Mouse (Mus musculus) cerebellum, postnatal 10 days (tissue): ENCODE results near the gene Map1s.

Experiments used
- DNase-seq, 2 experiments: peaks; one replicate each; pipeline ENCODE4 v3.0.0; 2021; ENCODE audit warnings: mixed read lengths in 2 of 2

Map1s gene

GRCm38 (mm10) chr8:70879500-70879899, 26.2 kb upstream of the Map1s start:
- DNase-seq, result peak; percentile 67 to 69

- peak; percentile 92 to 95 for DNase-seq
These were observed 25.6 kb upstream of the Map1s start for GRCm38 (mm10) chr8:70880126-70880525.

GRCm38 (mm10) chr8:70880546-70880945, 25.2 kb upstream of the Map1s start:
- DNase-seq, result peak; percentile 42 to 46

- DNase-seq, result peak; percentile 67 to 77
These were observed 21.5 kb upstream of the Map1s start for GRCm38 (mm10) chr8:70884186-70884585.

GRCm38 (mm10) chr8:70884683-70885082, 21.0 kb upstream of the Map1s start:
- peak in 1 of 2 experiments; percentile 11 for DNase-seq

- DNase-seq, result peak in 1 of 2 experiments; percentile 6
These were observed 20.1 kb upstream of the Map1s start for GRCm38 (mm10) chr8:70885612-70886011.

GRCm38 (mm10) chr8:70887669-70888068, 18.1 kb upstream of the Map1s start:
- peak in 1 of 2 experiments; percentile 52 for DNase-seq

- peak in 1 of 2 experiments; percentile 42 for DNase-seq
These were observed 15.1 kb upstream of the Map1s start for GRCm38 (mm10) chr8:70890656-70891055.

GRCm38 (mm10) chr8:70891356-70891755, 14.4 kb upstream of the Map1s start:
- peak in 1 of 2 experiments; percentile 42 for DNase-seq

- peak in 1 of 2 experiments; percentile 39 for DNase-seq
These were observed 13.5 kb upstream of the Map1s start, which contains the start of gene Slc5a5 for GRCm38 (mm10) chr8:70892022-70892895. Slc5a5 (minus strand) TSS chr8:70892757.

GRCm38 (mm10) chr8:70892896-70893655, 12.7 kb upstream of the Map1s start:
- DNase-seq, result no peak

- DNase-seq, result peak; percentile 84 to 88
These were observed 11.9 kb upstream of the Map1s start for GRCm38 (mm10) chr8:70893656-70894384.

GRCm38 (mm10) chr8:70894385-70894720, 11.4 kb upstream of the Map1s start:
- DNase-seq, result no peak

- DNase-seq, result no peak
These were observed 10.8 kb upstream of the Map1s start for GRCm38 (mm10) chr8:70894771-70895545.

- DNase-seq, result peak in 1 of 2 experiments; percentile 45
These were observed 10.0 kb upstream of the Map1s start for GRCm38 (mm10) chr8:70895571-70896259.

GRCm38 (mm10) chr8:70896316-70897020, 9.3 kb upstream of the Map1s start:
- DNase-seq, result peak in 1 of 2 experiments; percentile 8

- DNase-seq, result peak; percentile 94 to 96
These were observed 8.6 kb upstream of the Map1s start, which contains the start of gene Rpl18a for GRCm38 (mm10) chr8:70897021-70897680. Rpl18a (minus strand) TSS chr8:70897412.

GRCm38 (mm10) chr8:70897681-70898413, 7.9 kb upstream of the Map1s start:
- DNase-seq, result peak; percentile 94 to 95

GRCm38 (mm10) chr8:70898661-70899198, 7.0 kb upstream of the Map1s start:
- peak in 1 of 2 experiments; percentile 27 for DNase-seq
